Mouse (Mus musculus): Measurements from ENCODE around the gene Trpv3. TPM values are rescaled to one million over a fixed set of nuclear protein-coding genes. Genes with fewer than 3 reads are reported as not detected.
A peak's percentile ranks its signal among the peaks of the same experiment; 100 is the strongest.

Gene Trpv3
- polyA plus RNA-seq, 1 experiment, result under 0.01 TPM

DNA sequence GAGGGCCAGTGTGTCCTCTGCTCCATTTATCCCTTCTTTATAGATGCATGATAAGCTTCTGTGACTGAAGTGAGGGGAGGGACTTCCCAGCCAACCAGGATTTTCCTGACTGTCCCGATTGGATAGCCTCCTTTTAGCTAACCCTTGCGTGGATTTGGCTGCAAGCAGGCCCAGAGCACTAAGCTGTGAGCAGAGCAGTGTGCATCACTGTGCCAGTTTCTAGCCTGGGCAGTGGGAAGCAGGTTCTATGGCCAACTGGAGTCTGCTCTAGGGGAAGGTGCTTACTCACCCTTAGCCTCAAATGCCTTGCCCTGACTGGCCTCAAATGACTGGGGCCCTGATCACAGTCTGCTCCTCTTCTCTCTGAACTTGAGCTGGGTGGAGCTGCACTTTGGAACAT, 7.6 kb downstream of the Trpv3 start:
- TF ChIP-seq CTCF (IDR thresholded peaks at IDR 0.05; ENCODE audit: control insufficient read depth, insufficient read depth, insufficient read length), result no peak
- no peak for TF ChIP-seq USF1 (IDR thresholded peaks at IDR 0.05; ENCODE audit: low read depth)
- no peak for TF ChIP-seq CEBPB (IDR thresholded peaks at IDR 0.05; ENCODE audit: low read depth)
- TF ChIP-seq FOSL1 (IDR thresholded peaks at IDR 0.05; ENCODE audit: insufficient read depth, low read length, poor library complexity, severe bottlenecking), result no peak
- no peak for TF ChIP-seq MYOG (IDR thresholded peaks at IDR 0.05; ENCODE audit: control insufficient read depth, extremely low read depth, insufficient read length)
- TF ChIP-seq MYOD1 (IDR thresholded peaks at IDR 0.05; ENCODE audit: control insufficient read depth, insufficient read length, low read depth), result no peak
- no peak for TF ChIP-seq MAX (IDR thresholded peaks at IDR 0.05)
- no peak overlapping the region for H3K4me3 ChIP-seq (ENCODE audit: insufficient read depth, poor library complexity, severe bottlenecking)

DNA sequence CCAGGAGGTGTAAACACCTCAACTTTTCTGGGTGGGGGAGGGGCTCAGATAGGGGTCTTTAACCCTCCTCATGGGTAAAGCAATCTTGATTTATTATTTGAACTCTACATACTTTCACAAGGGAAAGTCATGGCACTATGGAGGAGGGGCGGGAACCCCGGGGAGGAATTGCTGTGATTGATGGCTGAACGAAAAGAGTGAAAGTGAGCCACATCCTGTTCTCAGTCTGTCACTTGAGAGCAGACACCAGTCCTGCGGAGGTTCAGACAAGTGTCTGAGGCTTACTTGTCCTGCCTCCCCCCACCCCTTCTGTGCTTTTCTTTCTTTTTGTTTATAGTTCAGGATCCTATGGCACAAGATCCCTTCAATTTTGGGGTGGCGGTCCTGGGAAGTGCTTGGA, 13.5 kb downstream of the Trpv3 start:
- H3K4me3 ChIP-seq (ENCODE audit: insufficient read depth, poor library complexity, severe bottlenecking), result no peak overlapping the region
- H3K27me3 ChIP-seq (ENCODE audit: control insufficient read depth, insufficient read depth, insufficient read length), result no peaks in the 10 kb centered on the region
- H3K79me3 ChIP-seq (ENCODE audit: low read depth), result no peaks in the 10 kb centered on the region
- H3K36me3 ChIP-seq (ENCODE audit: control insufficient read depth, insufficient read depth), result no peaks in the 10 kb centered on the region
- H3K79me2 ChIP-seq (ENCODE audit: control insufficient read depth, insufficient read depth), result no peaks in the 10 kb centered on the region
- TF ChIP-seq CTCF (IDR thresholded peaks at IDR 0.05; ENCODE audit: control insufficient read depth, insufficient read depth, insufficient read length) (no peak), MAX (IDR thresholded peaks at IDR 0.05) (no peak), FOSL1 (IDR thresholded peaks at IDR 0.05; ENCODE audit: insufficient read depth, low read length, poor library complexity, severe bottlenecking) (no peak), USF1 (IDR thresholded peaks at IDR 0.05; ENCODE audit: low read depth) (no peak), CEBPB (IDR thresholded peaks at IDR 0.05; ENCODE audit: low read depth) (no peak)
- H3ac ChIP-seq (ENCODE audit: control insufficient read depth, insufficient read length, low read depth), result no peak overlapping the region

More for the DNA sequence above, 7.6 kb downstream of the Trpv3 start:
- Histone ChIP-seq H3K27me3 (ENCODE audit: control insufficient read depth, insufficient read depth, insufficient read length) (no peaks in the 10 kb centered on the region), H3K79me2 (ENCODE audit: control insufficient read depth, insufficient read depth) (no peaks in the 10 kb centered on the region), H3K36me3 (ENCODE audit: control insufficient read depth, insufficient read depth) (no peaks in the 10 kb centered on the region), H3ac (ENCODE audit: control insufficient read depth, insufficient read length, low read depth) (no peak overlapping the region), H3K79me3 (ENCODE audit: low read depth) (no peaks in the 10 kb centered on the region)

DNA sequence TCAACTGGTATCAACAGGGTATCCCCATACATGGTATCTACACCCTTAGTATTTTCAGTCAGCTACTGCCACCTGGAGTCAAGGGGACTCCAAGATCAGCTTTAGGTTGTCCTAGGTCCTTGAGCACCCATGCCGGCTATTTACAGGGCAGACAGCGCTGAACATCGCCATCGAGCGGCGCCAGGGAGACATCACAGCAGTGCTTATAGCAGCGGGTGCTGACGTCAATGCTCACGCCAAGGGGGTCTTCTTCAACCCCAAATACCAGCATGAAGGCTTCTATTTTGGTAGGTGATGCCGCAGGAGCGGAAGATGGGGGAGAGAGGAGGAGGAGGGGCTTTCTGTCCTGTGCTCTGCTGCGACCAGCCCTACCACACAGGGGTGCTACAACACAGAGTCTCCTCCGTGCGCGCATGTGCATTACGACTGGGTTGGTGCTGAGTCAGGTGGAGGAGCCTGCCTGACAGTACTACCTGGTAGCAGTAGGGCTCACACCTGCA, 14.4 kb downstream of the Trpv3 start:
- Histone ChIP-seq H3K36me3 (ENCODE audit: control insufficient read depth, insufficient read depth) (no peaks in the 10 kb centered on the region), H3K79me3 (ENCODE audit: low read depth) (no peaks in the 10 kb centered on the region), H3ac (ENCODE audit: control insufficient read depth, insufficient read length, low read depth) (no peak overlapping the region), H3K79me2 (ENCODE audit: control insufficient read depth, insufficient read depth) (no peaks in the 10 kb centered on the region), H3K4me3 (ENCODE audit: insufficient read depth, poor library complexity, severe bottlenecking) (no peak overlapping the region), H3K27me3 (ENCODE audit: control insufficient read depth, insufficient read depth, insufficient read length) (no peaks in the 10 kb centered on the region)
- TF ChIP-seq CTCF (IDR thresholded peaks at IDR 0.05; ENCODE audit: control insufficient read depth, insufficient read depth, insufficient read length) (no peak), MAX (IDR thresholded peaks at IDR 0.05) (no peak), FOSL1 (IDR thresholded peaks at IDR 0.05; ENCODE audit: insufficient read depth, low read length, poor library complexity, severe bottlenecking) (no peak), MYOG (IDR thresholded peaks at IDR 0.05; ENCODE audit: control insufficient read depth, extremely low read depth, insufficient read length) (no peak), MYOD1 (IDR thresholded peaks at IDR 0.05; ENCODE audit: control insufficient read depth, insufficient read length, low read depth) (no peak), CEBPB (IDR thresholded peaks at IDR 0.05; ENCODE audit: low read depth) (no peak), USF1 (IDR thresholded peaks at IDR 0.05; ENCODE audit: low read depth) (no peak)

DNA sequence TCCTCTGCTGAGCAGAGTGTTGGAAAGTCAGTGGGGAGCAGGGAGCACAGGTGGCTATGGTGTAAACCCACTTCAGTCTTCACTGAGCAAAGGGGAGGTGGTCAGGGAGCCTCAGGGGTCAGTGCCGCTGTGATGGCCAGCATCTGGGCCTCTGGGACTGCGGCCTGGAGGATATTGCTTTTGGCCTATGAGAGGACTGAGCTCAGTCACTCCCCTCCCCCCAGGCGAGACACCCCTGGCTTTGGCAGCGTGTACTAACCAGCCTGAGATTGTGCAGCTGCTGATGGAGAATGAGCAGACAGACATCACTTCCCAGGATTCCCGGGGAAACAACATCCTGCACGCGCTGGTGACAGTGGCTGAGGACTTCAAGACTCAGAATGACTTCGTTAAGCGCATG, 16.2 kb downstream of the Trpv3 start:
- H3K79me2 ChIP-seq (ENCODE audit: control insufficient read depth, insufficient read depth), result no peaks in the 10 kb centered on the region
- TF ChIP-seq MAX (IDR thresholded peaks at IDR 0.05), result no peak
- TF ChIP-seq MYOG (IDR thresholded peaks at IDR 0.05; ENCODE audit: control insufficient read depth, extremely low read depth, insufficient read length), result no peak
- no peak for TF ChIP-seq CEBPB (IDR thresholded peaks at IDR 0.05; ENCODE audit: low read depth)
- TF ChIP-seq FOSL1 (IDR thresholded peaks at IDR 0.05; ENCODE audit: insufficient read depth, low read length, poor library complexity, severe bottlenecking), result no peak
- no peak for TF ChIP-seq USF1 (IDR thresholded peaks at IDR 0.05; ENCODE audit: low read depth)
- no peak for TF ChIP-seq MYOD1 (IDR thresholded peaks at IDR 0.05; ENCODE audit: control insufficient read depth, insufficient read length, low read depth)
- TF ChIP-seq CTCF (IDR thresholded peaks at IDR 0.05; ENCODE audit: control insufficient read depth, insufficient read depth, insufficient read length), result no peak
- H3K36me3 ChIP-seq (ENCODE audit: control insufficient read depth, insufficient read depth), result no peaks in the 10 kb centered on the region
- no peak overlapping the region for H3ac ChIP-seq (ENCODE audit: control insufficient read depth, insufficient read length, low read depth)
- H3K4me3 ChIP-seq (ENCODE audit: insufficient read depth, poor library complexity, severe bottlenecking), result no peak overlapping the region
- H3K27me3 ChIP-seq (ENCODE audit: control insufficient read depth, insufficient read depth, insufficient read length), result no peaks in the 10 kb centered on the region
- no peaks in the 10 kb centered on the region for H3K79me3 ChIP-seq (ENCODE audit: low read depth)

DNA sequence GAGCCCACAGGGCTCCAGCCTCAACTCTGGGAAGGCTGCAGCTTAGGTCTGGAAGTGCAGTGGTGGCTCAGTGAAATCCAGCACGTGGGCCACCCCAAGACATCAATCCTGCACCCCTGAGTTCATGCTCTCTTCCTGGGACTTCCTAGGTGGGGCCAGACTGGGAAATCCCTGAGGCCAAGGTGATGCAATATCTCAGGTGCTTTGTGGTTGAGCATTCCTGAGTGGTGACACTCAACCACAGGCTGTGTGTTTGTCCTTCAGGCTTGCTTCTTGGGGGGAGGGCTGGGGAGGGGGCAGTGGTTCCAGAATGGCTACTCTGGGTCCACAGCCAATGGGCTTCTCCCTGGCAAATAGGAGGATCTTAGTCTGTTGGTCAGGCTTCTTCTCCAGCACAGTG, 16.7 kb downstream of the Trpv3 start:
- no peaks in the 10 kb centered on the region for H3K27me3 ChIP-seq (ENCODE audit: control insufficient read depth, insufficient read depth, insufficient read length)
- H3K79me2 ChIP-seq (ENCODE audit: control insufficient read depth, insufficient read depth), result no peaks in the 10 kb centered on the region
- H3K79me3 ChIP-seq (ENCODE audit: low read depth), result no peaks in the 10 kb centered on the region
- TF ChIP-seq MYOD1 (IDR thresholded peaks at IDR 0.05; ENCODE audit: control insufficient read depth, insufficient read length, low read depth) (no peak), FOSL1 (IDR thresholded peaks at IDR 0.05; ENCODE audit: insufficient read depth, low read length, poor library complexity, severe bottlenecking) (no peak), CTCF (IDR thresholded peaks at IDR 0.05; ENCODE audit: control insufficient read depth, insufficient read depth, insufficient read length) (no peak), MAX (IDR thresholded peaks at IDR 0.05) (no peak), MYOG (IDR thresholded peaks at IDR 0.05; ENCODE audit: control insufficient read depth, extremely low read depth, insufficient read length) (no peak), CEBPB (IDR thresholded peaks at IDR 0.05; ENCODE audit: low read depth) (peak; percentile 71), USF1 (IDR thresholded peaks at IDR 0.05; ENCODE audit: low read depth) (no peak)
- H3K4me3 ChIP-seq (ENCODE audit: insufficient read depth, poor library complexity, severe bottlenecking), result no peak overlapping the region
- H3ac ChIP-seq (ENCODE audit: control insufficient read depth, insufficient read length, low read depth), result no peak overlapping the region
- H3K36me3 ChIP-seq (ENCODE audit: control insufficient read depth, insufficient read depth), result no peaks in the 10 kb centered on the region

DNA sequence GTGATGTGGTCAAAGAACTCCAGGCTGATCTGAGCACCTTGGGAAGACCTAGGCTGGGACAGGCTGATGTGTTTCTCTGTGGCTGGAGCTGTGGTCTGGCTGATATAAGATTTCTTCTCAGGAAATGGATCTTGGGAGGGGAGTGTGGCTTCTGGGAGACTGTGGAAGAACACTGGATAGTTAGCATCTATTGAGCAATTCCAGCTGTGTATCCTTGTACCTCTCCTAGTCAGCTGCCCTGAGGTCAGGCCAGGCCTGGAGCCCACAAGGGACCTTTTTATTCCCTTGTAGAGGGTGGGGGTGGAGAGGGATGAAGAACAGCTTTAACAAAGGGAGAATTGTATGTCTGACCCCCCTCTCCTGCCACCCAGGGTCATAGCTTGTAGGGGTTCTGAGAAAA, 17.2 kb downstream of the Trpv3 start:
- Histone ChIP-seq H3K79me3 (ENCODE audit: low read depth) (no peaks in the 10 kb centered on the region), H3K79me2 (ENCODE audit: control insufficient read depth, insufficient read depth) (no peaks in the 10 kb centered on the region), H3K36me3 (ENCODE audit: control insufficient read depth, insufficient read depth) (no peaks in the 10 kb centered on the region), H3K4me3 (ENCODE audit: insufficient read depth, poor library complexity, severe bottlenecking) (no peak overlapping the region), H3K27me3 (ENCODE audit: control insufficient read depth, insufficient read depth, insufficient read length) (no peaks in the 10 kb centered on the region), H3ac (ENCODE audit: control insufficient read depth, insufficient read length, low read depth) (no peak overlapping the region)
- peak; percentile 79 for TF ChIP-seq CEBPB (IDR thresholded peaks at IDR 0.05; ENCODE audit: low read depth)
- no peak for TF ChIP-seq MYOG (IDR thresholded peaks at IDR 0.05; ENCODE audit: control insufficient read depth, extremely low read depth, insufficient read length)
